Mouse (Mus musculus): Measurements from ENCODE around the gene Adcy5. TPM values are rescaled to one million over a fixed set of nuclear protein-coding genes. Genes with fewer than 3 reads are reported as not detected.

Gene Adcy5
- polyA plus RNA-seq, 1 experiment from 2014 or later: 2.6 TPM

DNA sequence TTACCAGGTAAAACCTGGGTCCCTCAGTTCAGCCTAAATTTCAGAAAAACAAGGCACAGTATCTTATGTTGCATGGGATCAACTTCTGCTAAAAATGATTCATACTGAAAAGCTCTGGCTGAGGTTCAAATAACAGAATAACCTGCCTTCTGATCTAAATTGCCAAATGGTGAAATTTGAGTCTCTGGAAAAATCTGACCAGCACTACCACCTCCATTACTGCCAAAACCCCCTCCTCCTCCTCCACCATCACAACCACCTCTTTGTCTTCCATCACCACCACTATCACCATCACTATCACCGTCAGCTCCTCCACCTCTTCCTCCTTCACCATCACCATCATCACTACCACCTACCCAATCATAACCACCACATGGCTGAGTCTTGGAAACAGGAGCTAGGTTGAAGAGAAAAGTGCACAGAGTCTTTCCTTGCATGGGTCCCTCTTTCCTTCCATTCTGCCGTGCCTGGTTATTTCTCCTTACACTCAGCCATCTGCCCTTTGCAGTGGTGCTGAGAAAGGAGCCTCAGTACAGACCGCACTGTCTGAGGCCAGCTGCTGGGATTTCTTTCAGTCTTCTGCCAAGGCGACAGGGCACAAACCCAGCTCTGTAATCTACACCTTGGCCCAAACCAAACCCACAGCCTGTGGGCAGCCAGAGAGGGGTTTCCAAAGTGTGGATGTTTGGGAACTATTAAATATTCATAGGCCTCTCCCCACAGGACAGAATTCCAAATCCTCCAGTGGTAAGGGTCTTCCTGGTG is 85.5 kb downstream of the Adcy5 start:
- ATAC-seq (ENCODE audit: low FRiP score, low read depth): no peak
- H3K4me1 ChIP-seq: peaks cover 10% of the 10 kb centered on the region; the same call in 1 of the 2 replicates
- H3K27ac ChIP-seq: no peak overlapping the region
- H3K9ac ChIP-seq: no peak overlapping the region
- 79% methylated on average over 4 of the region's 4 CpGs for WGBS
- no peaks in the 10 kb centered on the region for H3K9me3 ChIP-seq
- no peak overlapping the region for H3K4me2 ChIP-seq (replicated peaks)
- no peak overlapping the region for H3K4me3 ChIP-seq
- H3K36me3 ChIP-seq: no peaks in the 10 kb centered on the region
- H3K27me3 ChIP-seq: no peaks in the 10 kb centered on the region

DNA sequence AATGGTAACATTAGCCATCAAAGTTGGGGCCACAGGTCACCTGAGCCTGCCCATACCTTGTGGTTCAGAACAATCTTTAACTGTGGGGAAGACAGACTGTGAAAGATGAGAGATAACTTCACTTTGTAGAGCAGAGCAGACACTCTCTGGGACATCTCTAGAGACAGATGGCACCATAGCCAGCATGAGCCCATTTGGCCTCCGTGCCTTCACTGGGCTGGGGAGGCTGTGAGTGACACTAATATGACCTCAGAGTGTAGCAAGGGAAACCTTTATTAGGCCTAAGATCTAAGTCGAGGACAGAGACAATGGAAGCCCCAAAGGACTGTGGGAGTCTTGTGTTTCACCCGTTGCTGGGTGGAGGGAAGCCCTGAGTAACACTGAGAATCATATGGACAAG is 92.7 kb downstream of the Adcy5 start:
- Histone ChIP-seq H3K9ac (no peak overlapping the region), H3K27me3 (no peaks in the 10 kb centered on the region), H3K4me2 (replicated peaks) (no peak overlapping the region), H3K4me1 (no peaks in the 10 kb centered on the region), H3K9me3 (no peaks in the 10 kb centered on the region), H3K36me3 (no peaks in the 10 kb centered on the region), H3K4me3 (no peak overlapping the region), H3K27ac (no peak overlapping the region)
- WGBS: 54% methylated on average over 3 of the region's 3 CpGs
- no peak for ATAC-seq (ENCODE audit: low FRiP score, low read depth)

DNA sequence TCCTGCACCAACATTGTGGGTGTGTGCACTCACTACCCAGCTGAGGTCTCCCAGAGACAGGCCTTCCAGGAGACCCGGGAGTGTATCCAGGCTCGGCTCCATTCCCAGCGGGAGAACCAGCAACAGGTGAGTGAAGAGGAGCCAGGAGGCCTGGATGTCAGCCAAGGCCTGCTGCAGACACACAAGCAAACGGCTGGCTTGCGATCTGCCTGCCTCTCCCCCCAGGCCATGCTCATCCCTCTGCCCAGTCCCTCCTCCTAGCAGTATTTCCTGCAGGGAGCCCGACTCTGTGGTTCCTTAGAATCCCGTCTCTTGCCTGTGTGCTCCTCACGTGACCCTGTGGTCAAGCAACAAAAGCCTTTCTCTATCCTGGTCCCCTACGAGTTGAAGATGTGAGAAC is 94.1 kb downstream of the Adcy5 start:
- Histone ChIP-seq H3K4me1 (peaks cover 3% of the 10 kb centered on the region; the same call in 1 of the 2 replicates), H3K27me3 (no peaks in the 10 kb centered on the region), H3K4me3 (no peak overlapping the region), H3K9ac (no peak overlapping the region), H3K4me2 (replicated peaks) (no peak overlapping the region), H3K36me3 (no peaks in the 10 kb centered on the region), H3K27ac (no peak overlapping the region), H3K9me3 (no peaks in the 10 kb centered on the region)
- WGBS: 39% methylated on average over 9 of the region's 9 CpGs
- ATAC-seq (ENCODE audit: low FRiP score, low read depth): no peak; the same call in 1 of the 2 replicates

DNA sequence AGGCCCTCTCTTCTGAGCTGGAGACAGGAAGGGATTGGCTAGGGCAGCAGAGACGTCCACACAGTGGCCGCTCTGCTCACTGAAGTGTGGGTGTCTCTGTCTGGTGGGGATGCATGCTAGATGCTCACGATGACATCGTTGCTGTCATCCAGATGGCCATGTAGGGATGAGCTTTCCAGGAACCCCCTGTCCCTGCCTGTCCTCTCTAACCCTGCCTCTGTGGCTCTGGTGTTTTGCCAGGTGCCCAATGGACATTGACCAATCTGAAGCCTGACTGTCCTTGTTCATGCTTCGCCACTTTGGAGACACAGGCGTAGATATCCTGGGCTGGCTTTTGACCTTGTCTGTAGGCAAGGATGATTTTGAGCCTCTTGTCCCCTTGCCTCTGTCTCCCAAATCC is 95.1 kb downstream of the Adcy5 start:
- no peak overlapping the region for H3K27ac ChIP-seq
- no peaks in the 10 kb centered on the region for H3K36me3 ChIP-seq
- no peaks in the 10 kb centered on the region for H3K27me3 ChIP-seq
- 93% methylated on average over 6 of the region's 6 CpGs for WGBS
- H3K4me3 ChIP-seq: no peak overlapping the region
- H3K9ac ChIP-seq: no peak overlapping the region
- ATAC-seq (ENCODE audit: low FRiP score, low read depth): no peak
- H3K9me3 ChIP-seq: no peaks in the 10 kb centered on the region
- H3K4me1 ChIP-seq: peaks cover 4% of the 10 kb centered on the region; the same call in 1 of the 2 replicates
- H3K4me2 ChIP-seq (replicated peaks): no peak overlapping the region

DNA sequence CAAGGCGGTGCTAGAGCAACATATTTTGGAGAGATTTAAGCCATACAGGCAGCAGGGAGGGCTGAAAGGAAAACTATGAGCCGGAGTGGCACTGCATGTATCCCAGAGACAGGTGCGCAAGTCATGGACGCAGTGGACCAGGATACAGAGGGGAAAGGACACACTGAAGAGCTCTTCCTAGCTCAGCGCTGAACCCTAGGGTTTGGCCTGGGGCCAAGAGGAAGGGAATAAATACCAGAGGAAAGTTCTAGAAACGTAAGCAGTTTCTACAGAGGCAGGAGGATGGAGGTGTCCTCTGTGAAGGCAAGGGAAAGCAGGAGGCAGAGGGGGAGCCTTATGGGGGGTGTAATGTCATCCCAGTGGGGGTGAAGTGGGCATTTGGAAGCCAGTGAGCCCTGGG is 97.0 kb downstream of the Adcy5 start:
- peaks cover 4% of the 10 kb centered on the region; the same call in 1 of the 2 replicates for H3K4me1 ChIP-seq
- WGBS: 79% methylated on average over 6 of the region's 6 CpGs
- H3K27me3 ChIP-seq: no peaks in the 10 kb centered on the region
- no peak overlapping the region for H3K4me3 ChIP-seq
- H3K9ac ChIP-seq: no peak overlapping the region
- no peak overlapping the region for H3K4me2 ChIP-seq (replicated peaks)
- H3K9me3 ChIP-seq: no peaks in the 10 kb centered on the region
- H3K27ac ChIP-seq: no peak overlapping the region
- ATAC-seq (ENCODE audit: low FRiP score, low read depth): no peak
- H3K36me3 ChIP-seq: no peaks in the 10 kb centered on the region

DNA sequence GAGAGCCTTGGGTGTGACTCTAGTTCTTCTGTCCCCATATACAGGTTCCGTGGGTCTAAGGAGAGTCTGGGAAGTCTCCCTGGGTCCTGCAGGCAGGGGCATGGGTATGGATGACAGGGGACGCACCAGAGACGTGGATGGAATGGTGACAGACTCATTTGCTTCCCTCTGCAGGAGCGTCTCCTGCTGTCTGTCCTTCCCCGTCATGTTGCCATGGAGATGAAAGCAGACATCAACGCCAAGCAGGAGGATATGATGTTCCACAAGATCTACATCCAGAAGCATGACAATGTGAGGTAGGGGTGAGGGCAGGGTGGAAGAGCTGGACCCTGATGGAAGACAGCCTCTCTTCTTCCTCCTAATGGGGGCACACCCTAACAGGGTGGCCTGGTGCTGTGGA is 98.3 kb downstream of the Adcy5 start:
- H3K9ac ChIP-seq: no peak overlapping the region
- H3K27me3 ChIP-seq: no peaks in the 10 kb centered on the region
- no peak overlapping the region for H3K4me2 ChIP-seq (replicated peaks)
- peaks cover 4% of the 10 kb centered on the region; the same call in 1 of the 2 replicates for H3K4me1 ChIP-seq
- 70% methylated on average over 6 of the region's 6 CpGs for WGBS
- no peak overlapping the region for H3K27ac ChIP-seq
- H3K4me3 ChIP-seq: no peak overlapping the region
- no peaks in the 10 kb centered on the region for H3K36me3 ChIP-seq
- ATAC-seq (ENCODE audit: low FRiP score, low read depth): no peak
- no peaks in the 10 kb centered on the region for H3K9me3 ChIP-seq

DNA sequence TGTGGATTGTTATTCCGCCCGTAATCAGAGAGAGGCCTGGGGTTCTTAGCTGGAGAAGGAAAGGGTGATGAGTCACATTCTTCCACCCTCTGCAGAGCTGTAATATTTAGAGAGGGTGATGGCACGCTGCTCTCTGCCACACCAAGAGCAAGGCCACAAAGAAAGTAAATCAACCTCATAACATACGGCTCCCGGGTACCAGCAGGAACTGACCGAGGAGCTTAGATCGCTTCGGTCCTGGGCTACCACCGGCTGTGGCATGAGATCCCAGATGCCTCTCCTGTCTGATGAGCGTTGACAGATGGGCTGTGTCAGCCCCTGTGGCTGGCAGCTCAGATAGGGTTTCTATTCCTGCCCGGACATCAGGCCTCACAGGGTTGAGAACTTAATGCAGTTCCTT is 101.3 kb downstream of the Adcy5 start:
- no peak overlapping the region for H3K4me2 ChIP-seq (replicated peaks)
- no peaks in the 10 kb centered on the region for H3K36me3 ChIP-seq
- WGBS: 75% methylated on average over 11 of the region's 11 CpGs
- no peak overlapping the region for H3K4me3 ChIP-seq
- H3K27me3 ChIP-seq: no peaks in the 10 kb centered on the region
- no peaks in the 10 kb centered on the region for H3K9me3 ChIP-seq
- H3K4me1 ChIP-seq: peaks cover 4% of the 10 kb centered on the region; the same call in 1 of the 2 replicates
- ATAC-seq (ENCODE audit: low FRiP score, low read depth): no peak
- no peak overlapping the region for H3K27ac ChIP-seq
- no peak overlapping the region for H3K9ac ChIP-seq

DNA sequence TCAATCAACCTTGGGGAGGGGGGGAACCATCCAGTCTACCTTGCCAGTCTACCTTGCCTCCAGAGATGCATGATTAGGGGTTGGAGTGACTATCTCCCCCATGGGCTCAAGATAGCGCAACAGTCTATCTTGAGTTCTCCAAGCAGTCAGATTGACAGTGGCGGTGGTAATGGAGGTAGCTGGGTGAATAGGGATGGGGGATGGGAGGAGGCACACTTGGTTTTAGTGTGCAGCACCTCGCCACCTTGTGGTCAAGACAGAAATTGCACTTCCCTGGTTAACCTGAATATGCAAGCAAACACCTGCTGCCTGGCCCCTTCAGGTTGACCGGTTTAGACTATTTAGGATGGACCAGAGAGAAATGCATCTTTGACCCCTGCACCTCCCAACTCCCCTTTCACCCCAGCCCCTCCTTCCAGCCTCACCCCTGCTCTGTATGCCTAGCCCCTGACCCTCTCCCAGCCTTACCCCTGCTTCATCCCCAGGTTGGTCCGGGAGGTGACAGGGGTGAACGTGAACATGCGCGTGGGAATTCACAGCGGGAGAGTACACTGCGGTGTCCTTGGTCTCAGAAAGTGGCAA is 115.8 kb downstream of the Adcy5 start:
- no peak overlapping the region for H3K27ac ChIP-seq
- no peak overlapping the region for H3K4me2 ChIP-seq (replicated peaks)
- peaks cover 8% of the 10 kb centered on the region; the same call in 1 of the 2 replicates for H3K27me3 ChIP-seq
- H3K9ac ChIP-seq: no peak overlapping the region
- H3K4me1 ChIP-seq: peaks cover 11% of the 10 kb centered on the region
- no peaks in the 10 kb centered on the region for H3K9me3 ChIP-seq
- WGBS: 40% methylated on average over 10 of the region's 10 CpGs
- no peaks in the 10 kb centered on the region for H3K36me3 ChIP-seq
- no peak for ATAC-seq (ENCODE audit: low FRiP score, low read depth)
- no peak overlapping the region for H3K4me3 ChIP-seq

DNA sequence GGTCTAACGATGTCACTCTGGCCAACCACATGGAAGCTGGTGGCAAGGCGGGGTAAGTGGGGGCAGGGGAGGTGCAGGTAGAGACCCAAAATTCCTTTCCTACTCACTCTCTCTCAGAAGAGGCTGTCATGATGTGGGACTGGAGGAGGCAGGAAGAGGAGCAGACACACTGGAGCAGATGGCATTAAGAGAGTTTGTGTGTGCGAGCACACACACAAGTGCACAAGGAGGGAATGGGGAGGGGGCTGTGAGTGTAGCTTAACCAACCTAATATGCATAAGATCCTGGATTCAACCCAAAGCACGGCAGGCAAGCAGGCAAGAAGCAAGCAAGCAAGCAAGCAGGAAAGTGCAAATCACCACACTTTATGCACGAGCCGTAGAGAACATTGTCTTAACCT is 116.3 kb downstream of the Adcy5 start:
- H3K4me1 ChIP-seq: peaks cover 11% of the 10 kb centered on the region
- no peak overlapping the region for H3K27ac ChIP-seq
- no peak overlapping the region for H3K4me2 ChIP-seq (replicated peaks)
- no peak overlapping the region for H3K9ac ChIP-seq
- no peak for ATAC-seq (ENCODE audit: low FRiP score, low read depth)
- no peak overlapping the region for H3K4me3 ChIP-seq
- H3K36me3 ChIP-seq: no peaks in the 10 kb centered on the region
- peaks cover 10% of the 10 kb centered on the region; the same call in 1 of the 2 replicates for H3K27me3 ChIP-seq
- H3K9me3 ChIP-seq: no peaks in the 10 kb centered on the region
- WGBS: 75% methylated on average over 6 of the region's 6 CpGs

DNA sequence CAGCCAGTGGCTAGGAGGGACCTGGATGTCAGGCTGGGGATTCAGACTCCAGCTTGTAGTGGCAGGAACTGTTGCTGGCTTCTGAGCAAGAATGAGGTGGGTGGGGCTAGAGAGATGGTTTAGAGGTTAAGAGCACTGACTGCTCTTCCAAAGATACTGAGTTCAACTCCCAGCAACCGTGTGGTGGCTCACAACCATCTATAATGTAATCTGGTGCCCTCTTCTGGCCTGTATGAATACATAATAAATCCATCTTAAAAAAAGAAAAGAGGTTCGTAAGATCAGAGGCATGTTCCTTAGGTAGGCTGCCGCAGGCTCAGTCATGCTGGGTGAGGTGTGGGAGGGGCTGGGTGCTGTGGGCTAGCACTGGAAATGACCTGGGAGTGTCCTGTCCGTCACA is 116.9 kb downstream of the Adcy5 start:
- Histone ChIP-seq H3K4me1 (peaks cover 11% of the 10 kb centered on the region), H3K4me2 (replicated peaks) (no peak overlapping the region), H3K4me3 (no peak overlapping the region), H3K27me3 (peaks cover 12% of the 10 kb centered on the region; the same call in 1 of the 2 replicates), H3K27ac (no peak overlapping the region), H3K9me3 (no peaks in the 10 kb centered on the region), H3K36me3 (no peaks in the 10 kb centered on the region), H3K9ac (no peak overlapping the region)
- ATAC-seq (ENCODE audit: low FRiP score, low read depth): no peak
- WGBS: 46% methylated on average over 4 of the region's 4 CpGs

DNA sequence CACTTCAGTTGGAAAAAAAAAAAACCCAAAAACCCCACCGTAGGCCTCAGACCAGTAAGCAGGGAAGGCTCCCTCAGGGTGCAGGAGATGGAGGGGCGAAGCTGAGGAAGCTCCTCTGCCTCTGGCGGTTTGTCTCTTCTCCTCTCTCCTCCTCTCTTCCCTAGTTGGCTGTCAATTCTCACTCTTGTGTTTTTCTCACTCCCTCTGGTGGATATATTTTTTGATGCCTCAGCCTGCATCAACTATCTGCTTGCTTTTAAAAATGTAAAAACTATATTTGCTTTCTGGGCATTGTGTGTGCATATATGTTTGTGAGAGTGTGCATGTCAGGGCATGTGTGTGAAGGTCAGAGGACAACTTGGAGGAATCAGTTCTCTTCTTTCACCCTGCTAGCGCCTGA is 117.7 kb downstream of the Adcy5 start:
- Histone ChIP-seq H3K4me1 (peaks cover 11% of the 10 kb centered on the region), H3K4me3 (no peak overlapping the region), H3K27ac (no peak overlapping the region), H3K9ac (no peak overlapping the region), H3K9me3 (no peaks in the 10 kb centered on the region), H3K36me3 (no peaks in the 10 kb centered on the region), H3K4me2 (replicated peaks) (no peak overlapping the region), H3K27me3 (peaks cover 12% of the 10 kb centered on the region; the same call in 1 of the 2 replicates)
- 60% methylated on average over 4 of the region's 4 CpGs for WGBS
- ATAC-seq (ENCODE audit: low FRiP score, low read depth): no peak

DNA sequence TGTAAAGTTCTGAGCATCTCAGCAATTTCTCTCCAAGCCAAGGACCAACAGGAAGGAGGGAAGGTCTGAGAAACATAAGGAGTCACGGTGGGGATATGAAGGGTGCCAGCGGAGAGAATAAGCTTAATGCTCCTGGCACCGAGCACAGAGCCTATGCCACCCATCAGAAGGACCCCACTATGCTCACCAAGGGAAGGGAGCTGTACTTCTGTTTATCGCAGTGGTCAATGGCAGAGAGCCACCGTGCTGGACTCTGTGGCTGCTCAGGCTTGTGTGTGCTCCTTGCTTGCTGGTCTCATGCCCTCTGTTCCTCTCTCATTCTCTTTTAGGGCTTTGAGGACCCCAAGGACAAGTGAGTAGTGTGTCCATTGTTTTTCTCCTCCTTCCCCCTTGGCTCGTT is 123.5 kb downstream of the Adcy5 start:
- Histone ChIP-seq H3K9me3 (no peaks in the 10 kb centered on the region), H3K36me3 (no peaks in the 10 kb centered on the region), H3K27me3 (peaks cover 12% of the 10 kb centered on the region; the same call in 1 of the 2 replicates), H3K9ac (no peak overlapping the region), H3K4me2 (replicated peaks) (no peak overlapping the region), H3K4me3 (no peak overlapping the region), H3K4me1 (peaks cover 3% of the 10 kb centered on the region), H3K27ac (no peak overlapping the region)
- 79% methylated on average over 6 of the region's 6 CpGs for WGBS
- no peak for ATAC-seq (ENCODE audit: low FRiP score, low read depth)
